Mouse (Mus musculus) liver, postnatal 0 days (tissue): ENCODE results near the gene Rbm20.

ENCODE experiments used
- CTCF ChIP-seq: sonication (generic); IDR thresholded peaks from 2 replicates; pipeline ENCODE4 v1.5.1; 2016; ENCODE audit warnings: antibody characterized with exemption, low read depth
- EP300 ChIP-seq: IDR thresholded peaks from 2 replicates; pipeline ENCODE4 v1.6.1; 2016; ENCODE audit warnings: antibody characterized with exemption, low read depth, mild to moderate bottlenecking

GRCm38 (mm10) chr19:53856794-53857193 is 179.7 kb downstream of the Rbm20 start:
- TF ChIP-seq CTCF (no peak), EP300 (no peak)
